Mouse (Mus musculus) thymus, adult 18-20 months (tissue): ENCODE results near the gene Tmem221.
"Not testable (repeated sequence)": the region's sequence is repeated elsewhere in the genome, so short reads cannot be mapped to it uniquely, and the experiment has no call there.

Experiments
- DNase-seq, 2 experiments: peaks; one replicate each; pipeline ENCODE4 v3.0.0; 2022; ENCODE audit warnings: mixed read lengths in 2 of 2

Gene Tmem221

DNA sequence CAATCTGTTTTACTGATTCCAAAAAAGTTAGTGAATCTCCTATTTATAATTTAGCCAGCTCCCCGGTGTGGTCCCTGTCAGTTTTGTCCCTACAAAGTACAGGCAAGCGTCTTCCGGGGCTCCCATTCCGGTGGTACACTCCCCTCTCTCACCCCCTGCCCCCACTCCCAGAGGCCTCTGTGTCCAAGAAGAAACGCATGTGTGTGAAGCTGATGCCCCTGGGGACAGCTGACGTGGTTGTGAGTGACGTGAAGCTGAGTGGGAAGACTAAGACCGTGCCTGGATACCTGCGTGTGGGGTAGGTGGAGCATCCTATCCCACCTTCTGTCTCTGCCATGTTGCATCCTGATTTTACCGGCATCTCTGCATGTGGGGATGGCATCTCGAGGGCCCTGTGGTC lies 13.6 kb downstream of the Tmem221 start:
- no peak for DNase-seq

DNA sequence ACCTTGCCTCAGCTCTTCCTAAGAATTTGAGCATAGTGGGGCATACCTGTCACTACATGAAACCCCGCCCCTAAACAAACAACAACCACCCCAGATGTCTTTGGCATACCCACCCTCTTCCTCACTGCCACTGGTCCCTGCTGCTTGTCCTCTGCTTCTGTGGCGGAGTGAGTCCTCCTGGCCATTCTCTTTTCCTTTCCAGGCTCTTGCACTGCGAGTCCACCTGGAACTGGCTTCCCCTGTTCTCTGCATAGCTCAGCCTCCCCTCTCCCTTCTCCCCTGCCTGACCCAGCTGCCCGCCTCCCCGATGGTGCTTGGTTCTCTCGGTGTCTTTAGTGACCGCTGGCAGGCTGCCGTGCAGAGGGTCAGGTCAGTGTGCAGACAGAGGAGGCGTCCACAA lies 14.9 kb downstream of the Tmem221 start:
- DNase-seq, result no peak

DNA sequence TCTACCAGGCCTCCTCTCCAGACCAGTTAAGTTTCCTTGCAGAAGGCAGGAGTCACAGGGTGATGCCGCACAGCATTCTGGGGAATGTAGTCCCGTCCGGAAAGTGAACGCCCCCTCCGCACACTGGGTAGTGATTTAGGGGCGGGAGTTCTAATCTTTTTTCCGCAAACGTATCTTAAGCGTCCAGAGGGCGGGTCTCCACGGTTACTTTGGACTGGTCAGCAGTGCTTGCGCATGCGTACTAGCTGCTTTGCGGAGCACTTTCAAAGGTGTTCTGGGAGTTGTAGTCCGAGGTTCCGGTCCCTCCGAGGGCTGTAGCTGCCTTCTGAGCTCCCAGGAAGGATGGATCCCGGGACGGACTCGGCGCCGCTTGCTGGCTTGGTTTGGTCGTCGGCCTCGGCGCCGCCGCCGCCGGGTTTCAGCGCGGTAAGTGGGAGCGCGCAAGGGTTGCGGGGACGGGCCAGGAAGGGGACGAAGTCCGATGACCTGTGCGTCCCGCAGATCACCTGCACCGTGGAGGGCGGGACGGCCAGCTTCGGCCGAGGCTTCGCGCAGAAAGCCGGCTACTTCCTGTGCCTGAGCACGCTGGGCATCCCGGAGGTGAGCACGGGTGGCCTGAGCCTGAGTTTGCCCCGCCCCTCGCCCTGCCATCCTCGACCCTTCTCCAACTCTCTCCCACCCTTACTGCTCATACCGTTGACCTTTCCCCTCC lies 15.9 kb downstream of the Tmem221 start, which contains the start of gene Mvb12a:
Mvb12a (plus strand) TSS at position 291 of the 712 bp plus-strand sequence.
- DNase-seq, result peak; percentile 91 to 96

DNA sequence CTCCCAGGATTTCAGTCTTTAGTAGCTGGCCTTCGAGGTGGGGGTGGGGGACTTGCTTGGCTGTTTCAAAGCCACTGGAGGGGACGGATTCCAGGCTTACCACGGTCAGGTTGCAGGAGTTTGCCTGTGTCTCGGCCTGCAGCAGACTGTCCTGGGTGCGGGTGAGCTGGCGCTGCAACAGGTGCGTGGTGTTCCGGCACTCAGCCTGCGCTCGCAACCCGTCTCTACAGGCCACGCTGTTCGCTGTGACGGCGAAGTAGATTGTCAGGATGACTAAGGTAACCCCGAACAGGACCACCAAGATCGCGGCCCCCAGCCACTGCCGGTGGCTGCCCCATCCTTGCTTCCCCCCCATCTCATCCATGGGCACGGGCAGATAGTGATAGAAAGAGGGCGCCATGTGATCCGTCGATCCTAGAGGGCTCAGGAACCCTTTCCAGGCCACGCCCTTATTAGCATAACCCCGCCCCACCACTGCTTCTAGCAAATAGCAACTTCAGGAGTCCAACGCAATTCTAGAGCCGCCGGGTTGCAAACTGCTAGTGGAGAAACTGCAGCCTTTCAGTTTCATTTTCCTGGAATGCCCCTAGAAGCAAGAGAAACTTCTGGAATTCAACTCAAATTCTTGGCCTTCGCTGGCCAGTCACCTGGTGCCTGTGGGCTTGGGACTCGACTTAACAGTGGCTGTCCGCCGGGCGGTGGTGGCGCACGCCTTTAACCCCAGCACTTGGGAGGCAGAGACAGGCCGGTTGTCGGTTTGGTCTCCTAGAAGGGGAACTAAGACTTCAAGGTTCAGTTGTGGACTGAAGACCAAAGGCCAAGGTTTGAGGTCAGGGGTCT lies 21.4 kb downstream of the Tmem221 start, which contains the start of gene Bst2:
Bst2 (minus strand) TSS at position 429 of the 840 bp plus-strand sequence.
- DNase-seq, result peak; percentile 77 to 88

DNA sequence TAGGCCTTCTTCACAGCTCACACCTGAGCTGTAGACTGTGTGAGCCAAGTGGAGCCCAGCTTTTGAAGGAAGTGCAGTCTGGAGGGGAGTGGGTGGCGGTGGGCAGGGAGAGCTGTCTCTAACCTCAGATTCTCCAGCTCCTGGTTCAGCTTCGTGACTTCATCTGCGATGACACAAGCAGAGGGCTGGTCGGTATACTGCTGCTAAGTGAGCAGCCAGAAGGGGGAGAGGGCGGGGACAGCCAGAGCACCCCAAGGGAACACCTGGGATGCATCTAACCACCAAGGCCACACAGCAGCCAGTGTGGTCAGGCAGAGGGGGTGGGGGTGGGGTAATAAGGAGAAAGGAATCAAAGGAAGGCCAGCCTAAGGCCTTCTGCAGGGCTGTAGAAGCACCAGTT lies 23.0 kb downstream of the Tmem221 start:
- peak; percentile 41 to 60 for DNase-seq

DNA sequence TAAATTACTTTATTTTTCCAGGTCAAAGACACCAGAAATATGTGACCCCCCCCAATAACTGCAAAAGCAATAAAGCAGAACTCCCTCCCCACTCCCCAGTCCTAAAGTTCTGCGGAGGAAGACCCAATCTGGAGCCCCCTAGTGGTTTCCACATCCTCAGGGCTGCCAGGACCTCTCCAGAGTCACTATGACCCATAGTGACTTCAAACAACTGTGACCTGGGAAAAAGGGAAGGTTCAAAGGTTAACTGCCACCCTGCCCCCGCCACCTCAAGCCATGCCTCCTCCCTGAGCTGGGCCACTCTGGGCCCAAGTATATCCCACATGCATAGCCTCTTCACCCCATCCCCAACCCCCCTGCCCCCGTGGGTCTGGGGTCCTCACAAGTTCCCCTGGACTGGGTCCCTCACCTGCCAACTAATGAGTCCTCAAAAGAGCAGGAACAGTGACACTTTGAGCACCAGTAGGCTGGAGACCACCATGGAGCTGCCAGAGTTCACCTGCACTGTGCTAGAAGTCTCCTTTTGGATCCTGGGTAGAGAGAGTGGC lies 24.3 kb downstream of the Tmem221 start:
- DNase-seq, result peak in 1 of 2 experiments; percentile 16

DNA sequence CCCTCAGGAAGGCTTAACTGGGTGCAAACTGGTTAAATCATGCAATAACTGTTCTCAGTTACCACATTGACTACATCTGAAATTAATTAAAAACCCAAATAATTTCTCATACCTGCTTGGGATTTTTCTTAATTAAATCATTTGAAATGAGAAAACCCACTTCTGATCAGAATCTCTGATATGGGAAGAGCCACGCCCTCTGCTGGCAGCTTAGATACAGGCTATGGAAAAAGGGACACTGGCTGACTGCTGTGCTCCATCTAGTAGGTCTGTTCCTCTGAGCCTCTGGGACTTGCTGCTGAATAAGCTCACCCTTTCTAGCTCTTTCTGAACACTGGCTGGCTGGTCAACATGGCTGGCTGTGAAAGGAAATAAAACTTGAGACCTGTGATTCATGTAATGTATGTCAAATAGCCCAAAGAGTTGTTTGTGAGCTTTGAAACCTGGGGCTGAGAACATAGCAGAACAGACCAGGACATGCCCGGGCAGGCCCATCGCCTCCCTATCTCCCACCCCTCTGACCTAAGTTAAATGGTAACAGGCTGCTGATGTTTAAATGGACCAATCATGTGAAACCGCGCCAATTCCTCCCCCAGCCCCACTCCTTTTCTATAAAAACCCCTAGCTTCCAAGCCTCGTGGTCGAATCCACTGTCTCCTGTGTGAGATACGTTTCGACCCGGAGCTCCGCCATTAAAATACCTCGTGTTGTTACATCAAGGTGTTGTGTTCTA lies 27.8 kb downstream of the Tmem221 start:
- not testable (repeated sequence) for DNase-seq

DNA sequence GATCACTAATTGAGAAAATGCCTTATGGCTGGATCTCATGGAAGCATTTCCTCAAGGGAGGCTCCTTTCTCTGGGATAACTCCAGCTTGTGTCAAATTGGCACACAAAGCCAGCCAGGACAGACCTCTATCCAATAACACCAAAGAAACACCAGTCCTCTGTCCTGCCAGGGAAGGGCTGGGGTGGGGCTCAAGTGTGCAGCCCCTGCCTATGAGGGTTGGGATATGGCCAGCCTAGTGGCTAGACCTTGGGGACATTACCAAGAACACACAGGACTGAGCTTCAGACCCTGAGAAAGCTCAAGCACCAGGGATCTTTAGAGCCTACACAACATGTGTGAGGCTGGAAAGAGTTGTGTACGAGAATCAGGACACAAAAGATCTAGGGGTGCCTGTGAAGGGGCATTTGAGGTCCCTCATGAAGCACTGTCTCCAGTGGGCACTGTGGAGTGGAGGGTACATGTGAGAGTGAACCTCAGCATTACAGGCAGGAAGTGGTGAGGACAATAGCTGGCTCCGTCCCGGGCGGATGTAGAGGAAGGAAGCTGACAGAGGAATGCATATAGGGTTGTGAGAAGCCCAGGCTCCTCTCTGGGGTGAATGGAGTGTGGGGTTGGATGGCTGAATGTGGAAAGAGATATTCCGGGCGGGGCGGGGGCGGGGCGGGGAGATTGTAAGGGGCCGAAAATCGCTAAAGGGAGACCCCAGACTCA lies 30.2 kb downstream of the Tmem221 start:
- DNase-seq, result no peak

DNA sequence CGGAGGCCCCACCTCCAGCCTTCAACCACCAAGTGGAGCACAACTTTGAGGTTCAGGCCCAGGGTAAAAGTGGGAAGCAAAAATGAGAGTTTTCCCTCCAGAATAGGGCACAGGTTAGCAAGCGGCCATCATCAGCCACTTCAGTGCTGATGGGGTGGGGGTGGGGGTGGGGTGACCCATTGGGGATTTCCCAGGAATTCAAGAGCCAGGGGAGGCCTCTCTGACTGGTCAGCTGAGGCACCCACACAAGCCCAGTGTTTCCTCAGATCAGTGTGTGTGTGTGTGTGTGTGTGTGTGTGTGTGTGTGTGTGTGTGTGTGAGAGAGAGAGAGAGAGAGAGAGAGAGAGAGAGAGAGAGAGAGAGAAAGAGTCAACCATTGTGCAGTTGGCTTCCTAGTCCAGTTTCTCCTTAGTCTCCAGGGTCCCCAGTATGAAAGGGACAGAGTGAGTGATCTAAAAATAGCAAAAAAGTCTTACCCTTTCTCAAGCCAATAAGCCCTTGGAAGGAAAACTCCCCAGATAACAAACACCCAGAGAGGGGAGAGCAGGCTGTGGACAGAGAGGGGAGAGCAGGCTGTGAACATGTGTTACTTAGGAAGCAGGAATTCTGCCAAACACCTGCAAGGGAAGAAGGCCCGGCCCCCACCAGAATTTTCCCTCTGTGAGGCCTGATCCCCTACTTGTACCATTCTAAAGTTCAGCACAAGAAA lies 31.4 kb downstream of the Tmem221 start:
- no peak for DNase-seq

DNA sequence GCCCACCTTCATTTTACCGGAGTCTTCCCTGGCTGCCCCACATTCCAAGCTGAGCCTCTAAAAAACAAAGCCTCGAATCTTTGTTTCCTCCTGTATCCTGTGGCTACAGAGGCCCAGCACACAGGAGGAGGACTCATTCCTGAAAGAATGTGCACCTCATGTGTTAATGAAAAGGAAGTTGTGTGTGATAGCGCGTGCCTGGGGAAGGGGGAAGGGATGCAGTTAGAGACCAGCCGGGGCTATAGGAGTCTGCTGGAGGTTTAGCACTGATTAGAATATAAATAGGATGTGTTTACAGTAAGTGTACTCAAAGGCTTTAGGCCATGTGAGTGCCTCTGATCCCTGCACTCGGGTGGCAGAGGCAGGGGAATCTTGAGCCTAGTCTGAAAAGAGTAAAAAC lies 32.4 kb downstream of the Tmem221 start:
- no peak for DNase-seq

DNA sequence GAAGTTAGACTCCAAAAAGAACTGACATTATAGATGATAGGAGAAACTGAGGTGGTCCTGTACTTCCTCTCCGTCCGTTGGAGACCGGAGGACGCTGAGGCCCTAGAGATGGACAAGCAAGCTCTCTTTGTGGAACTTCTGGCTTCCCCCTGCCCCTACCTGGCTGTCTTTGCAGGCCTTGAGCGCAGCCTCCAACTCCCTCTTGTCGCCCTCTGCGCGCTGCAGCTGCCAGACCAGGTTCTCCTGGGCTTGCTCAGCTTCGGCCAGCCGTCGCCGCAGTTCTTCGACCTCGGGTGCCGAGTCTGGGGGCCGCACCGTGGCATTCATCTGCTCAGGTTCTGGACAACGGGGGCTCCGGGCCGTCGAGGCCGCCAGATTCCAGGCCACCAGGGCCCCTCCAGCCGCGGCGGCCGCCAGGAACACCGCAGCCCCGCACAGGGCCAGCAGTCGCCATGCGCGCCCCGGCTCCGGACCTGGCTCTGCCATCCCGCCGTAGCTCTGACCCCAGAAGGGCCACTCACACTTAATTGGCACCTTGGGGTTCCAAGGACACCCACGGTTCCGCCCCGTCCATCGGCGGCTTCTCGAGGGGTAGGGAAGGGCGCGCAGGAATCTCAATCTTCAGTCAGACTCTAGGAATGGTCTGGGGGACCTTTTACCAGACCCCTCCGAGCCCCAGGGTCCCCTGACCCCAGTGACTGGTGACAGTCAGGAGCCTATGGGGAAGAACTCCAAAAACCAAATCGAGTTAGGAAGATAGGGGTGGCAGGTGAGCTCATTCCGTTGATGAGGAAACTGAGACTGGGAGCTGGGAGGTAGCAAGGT lies 33.2 kb downstream of the Tmem221 start, which contains the start of gene Ccdc194:
Ccdc194 (minus strand) TSS at position 486 of the 825 bp plus-strand sequence.
- DNase-seq, result no peak

DNA sequence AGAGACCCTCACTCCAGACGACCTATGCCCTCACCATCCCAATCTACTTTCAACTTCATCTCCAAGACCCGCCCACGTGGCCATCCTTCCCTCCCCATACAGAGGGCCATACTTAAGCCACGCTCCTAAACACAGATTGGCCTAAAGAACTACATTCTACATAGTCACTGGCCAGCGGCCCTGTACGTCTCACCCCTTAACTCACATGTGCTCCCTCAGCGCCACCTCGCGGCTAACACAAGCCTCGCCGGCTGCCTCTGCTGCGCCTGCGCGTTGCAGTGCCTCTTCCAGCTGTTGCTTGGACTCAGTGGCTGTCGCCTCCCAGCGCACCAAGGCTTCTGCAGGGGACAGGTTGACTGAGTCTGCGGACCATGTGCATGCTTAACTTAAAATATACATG lies 37.0 kb downstream of the Tmem221 start:
- DNase-seq, result peak; percentile 88 to 89

DNA sequence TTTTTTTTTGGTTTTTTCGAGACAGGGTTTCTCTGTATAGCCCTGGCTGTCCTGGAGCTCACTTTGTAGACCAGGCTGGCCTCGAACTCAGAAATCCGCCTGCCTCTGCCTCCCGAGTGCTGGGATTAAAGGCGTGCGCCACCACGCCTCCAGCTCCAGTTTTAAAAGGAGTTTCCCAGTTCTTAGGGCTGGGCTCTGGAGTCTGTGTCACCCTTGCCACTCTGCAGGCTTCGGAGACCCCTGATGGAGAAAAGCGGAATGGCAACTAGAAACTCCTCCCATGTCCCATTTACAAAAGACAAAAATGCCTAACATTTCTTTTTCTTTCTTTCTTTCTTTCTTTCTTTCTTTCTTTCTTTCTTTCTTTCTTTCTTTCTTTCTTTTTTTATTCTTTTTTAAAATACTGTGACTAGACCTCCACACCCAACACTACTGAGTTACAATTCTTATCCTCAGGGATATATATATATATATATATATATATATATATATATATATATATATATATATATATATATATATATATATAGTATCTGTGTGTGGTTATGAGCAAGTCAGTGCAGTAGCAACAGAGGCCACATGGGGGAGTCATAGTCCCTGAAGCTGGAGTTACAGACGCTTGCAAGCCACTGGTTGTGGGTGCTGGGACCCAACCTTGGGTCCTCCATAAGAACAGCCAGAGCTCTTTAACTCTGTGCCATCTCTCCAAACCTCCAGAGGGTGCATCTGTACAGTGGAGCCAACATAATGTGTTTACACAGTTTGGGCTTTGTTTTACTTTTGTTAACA lies 39.4 kb downstream of the Tmem221 start:
- not testable (repeated sequence) for DNase-seq

DNA sequence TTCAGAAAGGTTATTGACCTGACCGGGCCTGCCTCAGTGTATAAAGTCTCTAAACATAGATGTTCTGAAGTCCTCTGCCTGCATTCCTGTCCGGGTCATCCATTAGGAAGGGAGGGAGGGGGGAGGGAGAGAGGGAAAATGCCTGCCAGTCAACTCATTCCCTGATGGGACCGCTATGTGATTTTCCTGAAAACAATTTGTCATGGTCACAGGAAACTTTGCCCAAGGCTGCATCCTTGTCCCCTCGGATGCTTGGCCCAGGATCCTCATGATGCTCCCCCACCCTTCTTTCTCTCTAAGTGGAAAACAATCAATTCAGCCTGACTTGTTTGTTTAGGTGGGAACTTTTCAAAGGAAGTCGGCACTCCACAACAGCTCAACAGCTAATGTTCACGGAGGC lies 41.9 kb downstream of the Tmem221 start:
- no peak for DNase-seq

DNA sequence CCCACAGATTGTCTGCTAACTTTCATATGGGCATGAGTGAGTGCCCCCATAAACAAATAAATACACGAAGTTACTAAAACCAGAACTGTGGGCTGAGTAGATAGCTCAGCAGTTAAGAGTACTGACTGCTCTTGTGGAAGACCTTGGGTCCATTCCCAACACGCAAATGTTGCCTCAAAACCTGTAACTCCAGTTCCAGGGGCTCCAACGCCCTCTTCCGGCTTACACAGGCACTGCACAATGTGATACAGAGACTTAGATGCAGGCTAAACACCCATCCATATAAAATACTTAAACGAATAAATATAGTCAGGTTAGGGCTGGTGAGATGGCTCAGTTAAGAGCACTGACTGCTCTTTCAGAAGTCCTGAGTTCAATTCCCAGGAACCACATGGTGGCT lies 43.6 kb downstream of the Tmem221 start:
- no peak for DNase-seq

DNA sequence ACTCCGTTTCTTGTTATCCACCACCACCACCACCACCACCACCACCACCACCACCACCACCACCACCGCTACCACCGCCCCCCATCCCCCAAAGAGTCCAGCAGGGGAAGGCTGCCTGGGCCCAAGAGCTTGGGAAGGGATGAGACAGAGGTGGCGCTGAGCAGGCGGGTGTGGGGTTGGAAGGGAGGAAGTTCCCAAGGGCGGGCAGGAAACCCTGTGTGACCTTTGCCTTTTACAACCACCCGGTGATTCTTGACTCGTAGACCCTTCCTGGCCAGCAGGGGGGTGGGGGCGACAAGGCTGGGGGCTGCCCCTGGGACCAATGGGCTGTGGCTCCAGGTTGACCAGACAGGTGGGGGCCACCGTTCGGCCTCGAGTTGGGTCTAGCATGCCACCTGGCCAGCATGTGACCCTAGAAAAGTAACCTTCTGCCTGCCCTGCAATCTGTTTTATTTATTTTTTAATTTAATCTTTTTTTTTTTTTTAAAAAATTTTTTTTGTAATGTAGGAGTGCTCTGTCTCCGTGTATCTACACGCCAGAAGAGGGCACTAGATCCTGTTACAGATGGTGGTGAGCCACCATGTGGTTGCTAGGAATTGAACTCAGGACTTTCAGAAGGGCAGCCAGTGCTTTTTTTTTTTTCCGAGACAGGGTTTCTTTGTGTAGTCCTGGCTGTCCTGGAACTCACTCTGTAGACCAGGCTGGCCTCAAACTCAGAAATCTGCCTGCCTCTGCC lies 45.5 kb downstream of the Tmem221 start:
- DNase-seq, result no peak

DNA sequence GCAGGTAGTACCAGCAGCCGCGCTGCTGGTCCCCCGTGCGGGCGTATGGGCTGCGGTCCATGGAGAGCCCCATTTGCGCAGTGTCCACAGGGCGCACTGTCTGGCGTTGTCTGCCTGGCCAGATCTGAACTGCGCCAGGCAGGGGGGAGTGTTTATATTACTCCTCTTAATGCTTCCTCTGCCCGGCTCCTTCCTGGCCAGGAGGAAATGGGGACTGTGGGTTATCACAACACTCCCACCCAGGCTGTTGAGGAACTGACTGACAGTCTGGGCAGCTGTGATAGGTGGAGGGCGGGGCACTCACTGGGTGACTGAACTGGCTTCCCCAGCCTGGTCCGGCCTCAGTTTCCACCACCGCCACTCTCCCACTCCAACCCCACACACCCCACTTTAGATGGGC lies 47.0 kb downstream of the Tmem221 start, which contains the start of gene Plvap:
Plvap (minus strand) TSS at position 109 of the 400 bp plus-strand sequence.
- no peak for DNase-seq

DNA sequence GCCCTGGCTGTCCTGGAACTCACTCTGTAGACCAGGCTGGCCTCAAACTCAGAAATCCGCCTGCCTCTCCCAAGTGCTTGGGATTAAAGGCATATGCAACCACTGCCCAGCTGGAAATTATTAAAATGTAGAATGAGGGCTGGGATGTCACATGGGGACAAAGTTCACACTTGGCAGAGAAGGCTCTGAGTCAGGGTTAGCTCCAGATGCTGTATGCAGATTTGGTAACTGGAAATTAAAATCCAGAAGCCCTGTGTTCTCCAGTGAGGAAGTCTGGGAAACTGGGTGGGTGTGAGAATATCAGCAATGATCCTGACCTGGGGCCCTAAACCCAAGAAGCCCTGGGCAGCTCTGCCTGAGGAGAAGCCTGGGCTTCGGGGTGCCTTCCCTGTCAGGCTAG lies 49.4 kb downstream of the Tmem221 start:
- DNase-seq, result no peak

DNA sequence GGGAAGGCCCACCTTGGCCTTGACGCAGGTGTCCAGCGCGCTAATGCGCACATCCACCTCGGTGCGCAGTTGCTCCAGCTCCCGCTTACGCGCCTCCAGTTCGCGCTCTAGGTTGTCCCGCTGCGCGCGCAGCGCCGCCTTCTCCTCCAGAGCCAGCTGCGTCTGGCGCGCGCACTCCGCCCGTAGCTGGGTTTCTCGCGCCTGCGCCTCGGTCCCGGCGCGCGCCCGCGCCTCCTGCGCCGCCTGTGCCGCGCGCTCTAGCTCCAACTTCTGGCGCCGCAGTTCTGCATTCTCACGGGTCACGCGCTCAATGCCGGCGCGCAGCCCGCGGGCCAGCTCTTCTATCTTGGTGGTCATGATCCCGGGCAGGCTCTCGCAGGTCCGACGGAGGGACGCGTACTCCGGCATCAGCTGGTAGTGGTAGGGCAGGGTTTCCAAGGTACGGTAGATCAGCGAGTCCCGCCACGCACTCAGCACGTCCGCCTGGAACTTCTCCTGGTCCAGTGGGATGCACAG lies 51.0 kb downstream of the Tmem221 start:
- no peak for DNase-seq
